Mouse (Mus musculus) brain, adult 2 months (tissue): ENCODE measurements at regions not wholly inside any gene's neighbourhood (a gene's known extent, or its start where the extent isn't known, plus 50 kb on each side); places are given as distances from the start of the nearest gene placed in this dataset.
"Not testable (repeated sequence)": the region's sequence is repeated elsewhere in the genome, so short reads cannot be mapped to it uniquely, and the experiment has no call there.

ENCODE experiments used
- DNase-seq: peaks from one replicate; pipeline ENCODE4 v3.0.0; 2011; ENCODE audit warnings: low read depth, low spot score

GRCm38 (mm10) chr2:181930037-181930436, 60.9 kb upstream of the Gm14496 start:
- no peak for DNase-seq

- DNase-seq, result not testable (repeated sequence)
Observed at GRCm38 (mm10) chr2:181930538-181930937, 60.4 kb upstream of the Gm14496 start.

DNA sequence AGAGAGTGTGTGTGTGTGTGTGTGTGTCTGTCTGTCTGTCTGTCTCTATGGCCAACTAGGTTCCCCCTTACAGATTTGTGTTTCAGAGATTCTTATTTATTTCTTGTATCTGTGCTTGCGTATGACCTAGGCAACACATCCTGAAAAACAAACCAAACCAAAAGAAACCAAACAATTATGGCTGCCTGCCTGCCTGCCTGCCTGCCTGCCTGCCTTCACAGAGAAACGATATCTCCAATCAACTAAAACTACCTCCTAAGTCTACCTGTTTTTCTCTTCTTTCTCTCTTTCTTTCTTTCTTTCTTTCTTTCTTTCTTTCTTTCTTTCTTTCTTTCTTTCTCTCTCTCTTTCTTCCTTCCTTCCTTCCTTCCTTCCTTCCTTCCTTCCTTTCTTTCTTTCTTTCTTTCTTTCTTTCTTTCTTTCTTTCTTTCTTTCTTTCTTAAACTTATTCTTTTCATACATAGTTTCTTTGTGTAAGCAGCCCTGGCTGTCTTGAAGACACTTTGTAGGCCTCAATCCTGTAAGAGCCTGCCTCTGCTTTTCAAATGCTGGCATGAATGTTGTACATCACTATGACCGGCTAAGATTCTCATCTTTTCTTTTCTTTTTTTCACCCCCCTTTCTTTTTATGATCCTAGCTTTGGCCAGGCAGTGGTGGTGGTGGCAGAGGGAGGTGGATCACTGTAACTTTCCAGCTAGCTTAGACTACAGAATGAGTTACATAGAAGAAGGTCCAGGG, 59.7 kb upstream of the Gm14496 start:
- DNase-seq, result peak; percentile 47

- peak; percentile 3 for DNase-seq
Observed at GRCm38 (mm10) chr2:181931918-181932605, 58.9 kb upstream of the Gm14496 start.
